Mouse (Mus musculus): ENCODE measurements around the gene Agap3. TPM values are rescaled to one million over a fixed set of nuclear protein-coding genes. Genes with fewer than 3 reads are reported as not detected.

The Agap3 gene
- total and polyA plus RNA-seq, 3 experiments: 116 to 203 (median 138) TPM

DNA sequence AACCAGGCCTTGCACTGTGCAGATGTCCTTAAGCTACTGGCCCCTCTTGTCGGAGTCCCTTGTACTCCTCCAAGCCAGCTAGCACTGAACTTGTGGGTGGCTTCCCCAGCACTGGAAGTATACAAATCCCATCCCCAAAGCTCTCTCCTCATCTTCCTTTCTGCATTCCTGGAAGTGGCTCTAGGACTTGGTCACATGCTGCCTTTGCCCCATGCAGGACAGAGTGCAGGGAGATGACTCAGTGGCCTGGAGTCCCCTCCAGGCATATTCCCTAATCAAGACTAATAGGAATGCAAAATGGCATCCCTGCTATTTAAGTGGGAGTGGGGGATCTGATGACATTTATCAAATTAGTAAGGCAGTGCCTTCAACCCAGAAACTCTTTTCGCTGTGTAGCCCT, 39.9 kb upstream of the Agap3 start:
- H3K9ac ChIP-seq (ENCODE audit: control insufficient read depth, low read depth, low read length, poor library complexity, severe bottlenecking): no peak overlapping the region

DNA sequence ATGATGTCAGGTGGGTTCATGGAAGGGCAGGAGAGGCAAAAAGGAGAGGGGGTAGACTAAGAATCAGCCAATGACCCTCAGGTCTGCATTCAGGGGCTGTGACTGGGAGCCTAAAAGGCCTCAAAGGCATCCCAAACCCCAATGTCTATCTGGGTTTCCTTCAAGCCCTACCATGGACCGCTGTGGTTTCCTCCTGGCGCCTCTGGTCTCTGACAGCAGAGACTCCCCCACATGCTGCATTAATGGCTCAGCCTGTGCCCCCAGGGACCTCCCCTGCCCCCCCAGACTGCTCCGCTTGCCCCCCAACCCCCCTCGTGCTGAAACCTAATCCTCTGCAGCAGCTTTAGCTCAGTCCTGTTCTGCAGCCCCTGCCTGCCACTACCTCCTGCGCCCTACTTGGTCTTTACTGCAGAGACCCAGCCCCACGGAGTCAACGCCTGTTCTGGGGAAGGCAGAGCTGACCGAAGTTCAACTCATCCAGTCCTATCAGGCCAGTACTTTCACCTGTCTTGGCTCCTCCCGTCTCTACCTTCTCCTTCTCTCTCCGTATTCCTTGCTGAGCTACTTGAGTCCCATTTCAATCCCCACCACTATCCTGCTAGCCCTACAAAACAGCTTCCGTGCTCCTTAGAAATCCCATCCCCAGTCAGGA, 38.8 kb upstream of the Agap3 start, which contains the start of gene Asic3:
Gene Asic3, plus strand, starts transcription at position 351 of the 652 bp plus-strand sequence.
- Histone ChIP-seq H3K27me3 (ENCODE audit: control insufficient read depth in 1 of 2, insufficient read depth in 2 of 2, low read length in 2 of 2) (no peaks in the 10 kb centered on the region), H3K79me2 (ENCODE audit: control insufficient read depth, insufficient read depth, low read length, poor library complexity) (no peaks in the 10 kb centered on the region), H3K9me3 (replicated peaks; ENCODE audit: insufficient read depth, low read length) (no peaks in the 10 kb centered on the region), H3K4me1 (ENCODE audit: control insufficient read depth in 1 of 2, insufficient read depth in 2 of 2, low read length in 2 of 2) (peaks cover 0 to 3% of the 10 kb centered on the region in 2 experiments; a peak in 1 of 4 replicates), H3K27ac (ENCODE audit: control insufficient read depth, low read depth, low read length) (no peak within 1 kb of the TSS), H3K9ac (ENCODE audit: control insufficient read depth, low read depth, low read length, poor library complexity, severe bottlenecking) (no peak within 1 kb of the TSS), H3K4me3 (ENCODE audit: control insufficient read depth in 1 of 2, insufficient read depth in 1 of 2, low read depth in 2 of 2, low read length in 2 of 2) (no peak within 1 kb of the TSS), H3K36me3 (ENCODE audit: control insufficient read depth in 1 of 2, insufficient read depth in 2 of 2, low read length in 2 of 2) (no peaks in the 10 kb centered on the region; a peak in 1 of 4 replicates)
- TF ChIP-seq RAD21 (IDR thresholded peaks at IDR 0.05; ENCODE audit: low read depth, low read length): no peak
- TF ChIP-seq TAL1 (IDR thresholded peaks at IDR 0.05; ENCODE audit: low read length): no peak
- DNase-seq (ENCODE audit: low read depth, low spot score): no peak

More for the DNA sequence above, 39.9 kb upstream of the Agap3 start:
- Histone ChIP-seq H3K4me1 (ENCODE audit: control insufficient read depth in 1 of 2, insufficient read depth in 2 of 2, low read length in 2 of 2) (peaks cover 0 to 3% of the 10 kb centered on the region in 2 experiments; a peak in 1 of 4 replicates), H3K36me3 (ENCODE audit: control insufficient read depth in 1 of 2, insufficient read depth in 2 of 2, low read length in 2 of 2) (no peaks in the 10 kb centered on the region; a peak in 1 of 4 replicates), H3K79me2 (ENCODE audit: control insufficient read depth, insufficient read depth, low read length, poor library complexity) (no peaks in the 10 kb centered on the region), H3K9me3 (replicated peaks; ENCODE audit: insufficient read depth, low read length) (no peaks in the 10 kb centered on the region), H3K27ac (ENCODE audit: control insufficient read depth, low read depth, low read length) (no peak overlapping the region), H3K27me3 (ENCODE audit: control insufficient read depth in 1 of 2, insufficient read depth in 2 of 2, low read length in 2 of 2) (no peaks in the 10 kb centered on the region), H3K4me3 (ENCODE audit: control insufficient read depth in 1 of 2, insufficient read depth in 1 of 2, low read depth in 2 of 2, low read length in 2 of 2) (no peak overlapping the region)
- DNase-seq (ENCODE audit: low read depth, low spot score): no peak
- TF ChIP-seq ZC3H11A (IDR thresholded peaks at IDR 0.05; ENCODE audit: low read depth, low read length): no peak

DNA sequence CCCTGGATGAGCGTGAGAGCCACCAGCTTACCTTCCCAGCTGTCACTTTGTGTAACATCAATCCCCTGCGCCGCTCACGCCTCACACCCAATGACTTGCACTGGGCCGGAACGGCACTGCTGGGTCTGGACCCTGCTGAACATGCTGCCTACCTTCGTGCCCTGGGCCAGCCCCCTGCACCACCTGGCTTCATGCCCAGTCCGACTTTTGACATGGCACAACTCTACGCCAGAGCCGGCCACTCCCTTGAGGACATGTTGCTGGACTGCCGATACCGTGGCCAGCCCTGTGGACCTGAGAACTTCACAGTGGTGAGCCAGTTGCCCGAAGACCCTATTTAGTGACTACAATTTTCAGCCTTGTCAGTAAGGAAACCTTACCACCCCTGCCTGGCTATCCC, 38.0 kb upstream of the Agap3 start:
- no peak for TF ChIP-seq POLR2AphosphoS5 (IDR thresholded peaks at IDR 0.05; ENCODE audit: borderline replicate concordance, low read depth, low read length)
- no peak for TF ChIP-seq MAZ (IDR thresholded peaks at IDR 0.05; ENCODE audit: low read depth, low read length)
- Histone ChIP-seq H3K9me3 (replicated peaks; ENCODE audit: insufficient read depth, low read length) (no peaks in the 10 kb centered on the region), H3K4me3 (ENCODE audit: control insufficient read depth in 1 of 2, insufficient read depth in 1 of 2, low read depth in 2 of 2, low read length in 2 of 2) (no peak overlapping the region), H3K27ac (ENCODE audit: control insufficient read depth, low read depth, low read length) (no peak overlapping the region), H3K36me3 (ENCODE audit: control insufficient read depth in 1 of 2, insufficient read depth in 2 of 2, low read length in 2 of 2) (no peaks in the 10 kb centered on the region), H3K79me2 (ENCODE audit: control insufficient read depth, insufficient read depth, low read length, poor library complexity) (no peaks in the 10 kb centered on the region), H3K4me1 (ENCODE audit: control insufficient read depth in 1 of 2, insufficient read depth in 2 of 2, low read length in 2 of 2) (peaks cover 0 to 3% of the 10 kb centered on the region in 2 experiments; a peak in 1 of 4 replicates), H3K9ac (ENCODE audit: control insufficient read depth, low read depth, low read length, poor library complexity, severe bottlenecking) (no peak overlapping the region), H3K27me3 (ENCODE audit: control insufficient read depth in 1 of 2, insufficient read depth in 2 of 2, low read length in 2 of 2) (no peaks in the 10 kb centered on the region)
- no peak for DNase-seq (ENCODE audit: low read depth, low spot score)

GRCm38 (mm10) chr5:24416222-24416736, 35.7 kb upstream of the Agap3 start:
- Histone ChIP-seq H3K9me3 (replicated peaks; ENCODE audit: insufficient read depth, low read length) (no peaks in the 10 kb centered on the region), H3K36me3 (ENCODE audit: control insufficient read depth in 1 of 2, insufficient read depth in 2 of 2, low read length in 2 of 2) (no peaks in the 10 kb centered on the region), H3K4me3 (ENCODE audit: control insufficient read depth in 1 of 2, insufficient read depth in 1 of 2, low read depth in 2 of 2, low read length in 2 of 2) (no peak overlapping the region), H3K27ac (ENCODE audit: control insufficient read depth, low read depth, low read length) (no peak overlapping the region), H3K9ac (ENCODE audit: control insufficient read depth, low read depth, low read length, poor library complexity, severe bottlenecking) (no peak overlapping the region), H3K27me3 (ENCODE audit: control insufficient read depth in 1 of 2, insufficient read depth in 2 of 2, low read length in 2 of 2) (no peaks in the 10 kb centered on the region), H3K79me2 (ENCODE audit: control insufficient read depth, insufficient read depth, low read length, poor library complexity) (no peaks in the 10 kb centered on the region), H3K4me1 (ENCODE audit: control insufficient read depth in 1 of 2, insufficient read depth in 2 of 2, low read length in 2 of 2) (peaks cover 0 to 3% of the 10 kb centered on the region in 2 experiments; a peak in 1 of 4 replicates)
- peak; percentile 91 for DNase-seq (ENCODE audit: low read depth, low spot score)
- TF ChIP-seq USF1 (IDR thresholded peaks at IDR 0.05; ENCODE audit: low read depth, low read length): no peak
- peak; percentile 26; the same call in 1 of the 2 replicates for TF ChIP-seq ZC3H11A (IDR thresholded peaks at IDR 0.05; ENCODE audit: low read depth, low read length)
- no peak for TF ChIP-seq EP300 (IDR thresholded peaks at IDR 0.05; ENCODE audit: low read depth in 1 of 2, low read length in 2 of 2)
- TF ChIP-seq POLR2AphosphoS2 (IDR thresholded peaks at IDR 0.05; ENCODE audit: low read length): no peak
- no peak for TF ChIP-seq UBTF (IDR thresholded peaks at IDR 0.05; ENCODE audit: borderline replicate concordance, insufficient read depth, low read depth, low read length)
- peak; percentile 74 to 93 (median 90) for TF ChIP-seq CTCF (IDR thresholded peaks at IDR 0.05 in 2 of 3, conservative IDR thresholded peaks at IDR 0.05 in 1 of 3; ENCODE audit: control insufficient read depth in 1 of 3, insufficient read depth in 1 of 3, low read depth in 2 of 3, low read length in 3 of 3, poor library complexity in 1 of 3, severe bottlenecking in 1 of 3)
- TF ChIP-seq HCFC1 (IDR thresholded peaks at IDR 0.05; ENCODE audit: low read depth, low read length): peak; percentile 39; the same call in 1 of the 2 replicates
- no peak for TF ChIP-seq MYC (IDR thresholded peaks at IDR 0.05; ENCODE audit: low read depth, low read length)
- 0 out of 2 replicates have a peak, but pooled peaks have one; percentile 42 for TF ChIP-seq ELF1 (IDR thresholded peaks at IDR 0.05; ENCODE audit: low read depth, low read length)
- no peak for TF ChIP-seq JUND (IDR thresholded peaks at IDR 0.05; ENCODE audit: low read depth, low read length)
- TF ChIP-seq CHD2 (IDR thresholded peaks at IDR 0.05; ENCODE audit: low read length): no peak
- 0 out of 2 replicates have a peak, but pooled peaks have one; percentile 24 for TF ChIP-seq MAX (IDR thresholded peaks at IDR 0.05; ENCODE audit: low read length)
- TF ChIP-seq BHLHE40 (IDR thresholded peaks at IDR 0.05; ENCODE audit: borderline replicate concordance, low read depth, low read length): no peak
- peak; percentile 73 for TF ChIP-seq SMC3 (IDR thresholded peaks at IDR 0.05; ENCODE audit: low read depth, low read length)
- no peak for TF ChIP-seq ZMIZ1 (IDR thresholded peaks at IDR 0.05; ENCODE audit: low read depth, low read length)
